9 mouse cellular contexts compared by ENCODE assay signal in genomic region chr1:74296477-74296876, GRCm38 (mm10). TPM values are rescaled to one million over a fixed set of nuclear protein-coding genes. Genes with fewer than 3 reads are reported as not detected.
DNase-seq lines count a peak whose midpoint lies in the region; ATAC-seq and TF ChIP-seq lines count a peak whose summit lies in the region.
"Had no signal": no experiment of that assay in that cellular context is flagged by ENCODE, and none has a peak within 500 bp of the region (broad histone marks: within the 10 kb centered on the region; RNA-seq: fewer than 3 reads in every experiment).

No protein-coding gene starts in this region.

- no peaks in the 10 kb centered on the region for H3K9me3 ChIP-seq in heart, embryonic 11.5 days (replicated peaks; ENCODE audit: control insufficient read depth, low read length)
- H3K9me3 ChIP-seq in forebrain, embryonic 15.5 days: no peaks in the 10 kb centered on the region
- H3K9me3 ChIP-seq in liver, embryonic 15.5 days (replicated peaks): no peaks in the 10 kb centered on the region

- H3ac ChIP-seq in C2C12 (ENCODE audit: control insufficient read depth, insufficient read length, low read depth): peak overlapping the region; percentile 45

- H3K79me2 ChIP-seq in C2C12 (ENCODE audit: control insufficient read depth, insufficient read depth): peaks cover 78% of the 10 kb centered on the region

- no peak for ATAC-seq in heart, embryonic 11.5 days (replicated peaks; ENCODE audit: insufficient number of reproducible peaks, low FRiP score, low TSS enrichment)
- no peak for ATAC-seq in forebrain, embryonic 15.5 days (replicated peaks)
- ATAC-seq in liver, embryonic 15.5 days (ENCODE audit: insufficient read depth): no peak

- H3K4me1 ChIP-seq in heart, embryonic 11.5 days (ENCODE audit: control insufficient read depth, insufficient read depth, low read length): peaks cover 73% of the 10 kb centered on the region
- H3K4me1 ChIP-seq in forebrain, embryonic 15.5 days: peaks cover 16% of the 10 kb centered on the region
- peaks cover 77% of the 10 kb centered on the region for H3K4me1 ChIP-seq in liver, embryonic 15.5 days (replicated peaks)

- 23% methylated on average over 6 of the region's 6 CpGs for WGBS in heart, embryonic 11.5 days (ENCODE audit: insufficient replicate concordance)
- WGBS in forebrain, embryonic 15.5 days: 76% methylated on average over 6 of the region's 6 CpGs
- 63% methylated on average over 6 of the region's 6 CpGs for WGBS in liver, embryonic 15.5 days (ENCODE audit: insufficient replicate concordance)

- peaks cover 14% of the 10 kb centered on the region; the same call in 1 of the 2 replicates for H3K36me3 ChIP-seq in heart, embryonic 11.5 days (ENCODE audit: control insufficient read depth, insufficient read depth, low read length)
- H3K36me3 ChIP-seq in C2C12 (ENCODE audit: control insufficient read depth, insufficient read depth): peaks cover 26% of the 10 kb centered on the region
- H3K36me3 ChIP-seq in forebrain, embryonic 15.5 days: no peaks in the 10 kb centered on the region; the same call in 1 of the 2 replicates
- H3K36me3 ChIP-seq in liver, embryonic 15.5 days (replicated peaks): peaks cover 27% of the 10 kb centered on the region

- no peak for DNase-seq in heart, adult 8-10 months (ENCODE audit: low spot score)
- DNase-seq in right cerebral cortex, postnatal 25 days: no peak
- no peak for DNase-seq in ovary, postnatal 14 days (ENCODE audit: low spot score)
- no peak for DNase-seq in ovary, postnatal 36 days (ENCODE audit: low spot score)

- H3K79me3 ChIP-seq in C2C12 (ENCODE audit: low read depth): peaks cover 43% of the 10 kb centered on the region

- H3K27me3 ChIP-seq in heart, embryonic 11.5 days (ENCODE audit: control insufficient read depth, insufficient read depth, low read length): no peaks in the 10 kb centered on the region
- no peaks in the 10 kb centered on the region for H3K27me3 ChIP-seq in C2C12 (ENCODE audit: control insufficient read depth, insufficient read depth, insufficient read length)
- H3K27me3 ChIP-seq in forebrain, embryonic 15.5 days: no peaks in the 10 kb centered on the region
- no peaks in the 10 kb centered on the region for H3K27me3 ChIP-seq in liver, embryonic 15.5 days
- H3K27me3 ChIP-seq: Patski had no signal

- peak overlapping the region; percentile 99 for H3K27ac ChIP-seq in heart, embryonic 11.5 days (ENCODE audit: low read depth, low read length)
- H3K27ac ChIP-seq in forebrain, embryonic 15.5 days (replicated peaks): peak overlapping the region; percentile 75
- peak overlapping the region; percentile 97 for H3K27ac ChIP-seq in liver, embryonic 15.5 days (replicated peaks)

- H3K9ac ChIP-seq in heart, embryonic 11.5 days (ENCODE audit: low read depth, low read length): peak overlapping the region; percentile 63
- H3K9ac ChIP-seq in forebrain, embryonic 15.5 days (replicated peaks): no peak overlapping the region; the same call in 1 of the 2 replicates
- peak overlapping the region; percentile 67 for H3K9ac ChIP-seq in liver, embryonic 15.5 days

- peak overlapping the region; percentile 33; the same call in 1 of the 2 replicates for H3K4me3 ChIP-seq in heart, embryonic 11.5 days (ENCODE audit: low read depth, low read length)
- H3K4me3 ChIP-seq in C2C12 (ENCODE audit: insufficient read depth, poor library complexity, severe bottlenecking): no peak overlapping the region
- H3K4me3 ChIP-seq in forebrain, embryonic 15.5 days: no peak overlapping the region
- peak overlapping the region; percentile 62 for H3K4me3 ChIP-seq in liver, embryonic 15.5 days (replicated peaks)

- no peak for TF ChIP-seq CTCF in C2C12 (IDR thresholded peaks at IDR 0.05; ENCODE audit: control insufficient read depth, insufficient read depth, insufficient read length)

- peak overlapping the region; percentile 67 for H3K4me2 ChIP-seq in heart, embryonic 11.5 days
- no peak overlapping the region for H3K4me2 ChIP-seq in forebrain, embryonic 15.5 days (replicated peaks)
- peak overlapping the region; percentile 80 for H3K4me2 ChIP-seq in liver, embryonic 15.5 days

TF ChIP-seq in C2C12, 6 proteins besides CTCF, POLR2A, EP300 and RAD21:
- TF ChIP-seq USF1 (IDR thresholded peaks at IDR 0.05; ENCODE audit: low read depth) (no peak), MYOD1 (IDR thresholded peaks at IDR 0.05; ENCODE audit: control insufficient read depth, insufficient read length, low read depth) (no peak), MAX (IDR thresholded peaks at IDR 0.05) (no peak), FOSL1 (IDR thresholded peaks at IDR 0.05; ENCODE audit: insufficient read depth, low read length, poor library complexity, severe bottlenecking) (no peak), MYOG (IDR thresholded peaks at IDR 0.05; ENCODE audit: control insufficient read depth, extremely low read depth, insufficient read length) (no peak), CEBPB (IDR thresholded peaks at IDR 0.05; ENCODE audit: low read depth) (no peak)

RNA-seq across cellular contexts. Expression of gene Tmbim1, which starts 8.9 kb away (rescaled TPM):
- 29.2 and 37.1 TPM in 2 replicates for polyA plus RNA-seq in heart, embryonic 11.5 days (2014; fragmentation: Nextera tagmentation; extraction: Ambion mirVana)
- total RNA-seq in heart, adult 8-10 months (2022): 10 to 100 TPM; 40.4 to 45.1 (median 44.2) TPM
- 38.1 TPM for polyA plus RNA-seq in C2C12 (2012; fragmentation: generic; extraction: Trizol)
- polyA plus RNA-seq in forebrain, embryonic 15.5 days (2015; fragmentation: Nextera tagmentation; extraction: Ambion mirVana): 5.4 and 6.8 TPM in 2 replicates
- 15.4 and 18.7 TPM in 2 replicates for polyA plus RNA-seq in liver, embryonic 15.5 days (2015; fragmentation: Nextera tagmentation; extraction: Ambion mirVana)

RNA-seq across cellular contexts. Expression of gene Pnkd, which starts 11.7 kb away (rescaled TPM):
- polyA plus RNA-seq in heart, embryonic 11.5 days (2014; fragmentation: Nextera tagmentation; extraction: Ambion mirVana): 225 and 231 TPM in 2 replicates
- total RNA-seq in heart, adult 8-10 months (2022): 100 to 1,000 TPM; 125 to 142 (median 135) TPM
- 68.0 TPM for polyA plus RNA-seq in C2C12 (2012; fragmentation: generic; extraction: Trizol)
- polyA plus RNA-seq in forebrain, embryonic 15.5 days (2015; fragmentation: Nextera tagmentation; extraction: Ambion mirVana): 99.2 and 104 TPM in 2 replicates
- polyA plus RNA-seq in liver, embryonic 15.5 days (2015; fragmentation: Nextera tagmentation; extraction: Ambion mirVana): 32.0 and 34.7 TPM in 2 replicates

RNA-seq across cellular contexts. Expression of gene Aamp, which starts 11.9 kb away (rescaled TPM):
- polyA plus RNA-seq in heart, embryonic 11.5 days (2014; fragmentation: Nextera tagmentation; extraction: Ambion mirVana): 173 and 193 TPM in 2 replicates
- 100 to 1,000 TPM in 2 of 4 experiments, 10 to 100 TPM in 2; 95.4 to 107 (median 99.6) TPM for total RNA-seq in heart, adult 8-10 months (2022)
- polyA plus RNA-seq in C2C12 (2012; fragmentation: generic; extraction: Trizol): 123 TPM
- polyA plus RNA-seq in forebrain, embryonic 15.5 days (2015; fragmentation: Nextera tagmentation; extraction: Ambion mirVana): 211 and 214 TPM in 2 replicates
- polyA plus RNA-seq in liver, embryonic 15.5 days (2015; fragmentation: Nextera tagmentation; extraction: Ambion mirVana): 93.1 and 113 TPM in 2 replicates

RNA-seq across cellular contexts. Expression of gene Gpbar1, which starts 18.1 kb away (rescaled TPM):
- polyA plus RNA-seq in heart, embryonic 11.5 days (2014; fragmentation: Nextera tagmentation; extraction: Ambion mirVana): 0.83 and 1.0 TPM in 2 replicates
- total RNA-seq in heart, adult 8-10 months (2022): not detected
- not detected for polyA plus RNA-seq in C2C12 (2012; fragmentation: generic; extraction: Trizol)
- polyA plus RNA-seq in forebrain, embryonic 15.5 days (2015; fragmentation: Nextera tagmentation; extraction: Ambion mirVana): 0.34 TPM in 1 of 2 replicates, not detected in the other
- 0.29 and 0.68 TPM in 2 replicates for polyA plus RNA-seq in liver, embryonic 15.5 days (2015; fragmentation: Nextera tagmentation; extraction: Ambion mirVana)

Comparison
In these comparisons a context has a peak if more than half of its experiments do, and no peak if none do; other contexts are left out.
1. H3K4me3 ChIP-seq: peak in heart, embryonic 11.5 days (single experiment) and liver, embryonic 15.5 days (single experiment); none in C2C12 (single experiment) and forebrain, embryonic 15.5 days (single experiment).
2. Peak in every context shown above with its lines, with median percentiles within 50 percentile points of each other: H3K27ac ChIP-seq.